In the genomic region with DNA sequence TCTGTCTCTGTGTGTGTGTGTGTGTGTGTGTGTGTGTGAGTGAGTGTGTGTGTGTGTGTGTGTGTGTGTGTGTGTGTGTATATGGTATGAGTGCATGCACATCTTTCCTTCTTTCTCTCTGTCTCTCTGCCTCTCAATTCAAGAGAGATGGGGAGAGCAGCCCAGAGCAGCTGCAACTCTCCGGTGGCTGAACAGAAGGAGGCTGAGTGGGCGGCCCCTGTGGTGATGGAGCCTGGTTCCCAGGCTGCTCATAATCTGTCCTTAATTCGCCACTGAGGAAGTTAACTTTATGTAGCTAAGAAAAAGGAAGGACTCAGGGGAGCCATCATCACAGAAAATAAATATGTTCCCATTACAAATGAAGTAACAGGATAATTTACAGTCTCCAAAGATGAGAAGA, we compare ENCODE assay signal across 9 mouse cellular contexts.
A peak's percentile ranks its signal among the peaks of the same experiment; 100 is the strongest.
DNase-seq lines count a peak whose midpoint lies in the region; ATAC-seq and TF ChIP-seq lines count a peak whose summit lies in the region.
"Had no signal": no experiment of that assay in that cellular context is flagged by ENCODE, and none has a peak within 500 bp of the region (broad histone marks: within the 10 kb centered on the region; RNA-seq: fewer than 3 reads in every experiment).

No protein-coding gene starts in this region.

- 23% methylated on average over 3 of the region's 3 CpGs for WGBS in embryonic facial prominence, embryonic 14.5 days
- 5% methylated on average over 3 of the region's 3 CpGs for WGBS in midbrain, postnatal 0 days
- 17% methylated on average over 3 of the region's 3 CpGs for WGBS in liver, embryonic 12.5 days (ENCODE audit: insufficient replicate concordance)

- H3K36me3 ChIP-seq in embryonic facial prominence, embryonic 14.5 days (ENCODE audit: control insufficient read depth, insufficient read depth, low read length), result no peaks in the 10 kb centered on the region
- H3K36me3 ChIP-seq in midbrain, postnatal 0 days (ENCODE audit: insufficient read depth, low read length), result no peaks in the 10 kb centered on the region
- H3K36me3 ChIP-seq in liver, embryonic 12.5 days, result no peaks in the 10 kb centered on the region
- H3K36me3 ChIP-seq: heart, embryonic 13.5 days had no signal

- H3K4me2 ChIP-seq in embryonic facial prominence, embryonic 14.5 days (ENCODE audit: low read depth, low read length), result no peak overlapping the region
- no peak overlapping the region for H3K4me2 ChIP-seq in midbrain, postnatal 0 days (ENCODE audit: low read depth, low read length, poor library complexity, severe bottlenecking)
- no peak overlapping the region for H3K4me2 ChIP-seq in liver, embryonic 12.5 days
- H3K4me2 ChIP-seq: heart, embryonic 13.5 days had no signal

- H3K9me3 ChIP-seq in embryonic facial prominence, embryonic 14.5 days (ENCODE audit: control insufficient read depth, low read length), result no peaks in the 10 kb centered on the region
- H3K9me3 ChIP-seq in midbrain, postnatal 0 days (ENCODE audit: low read length), result no peaks in the 10 kb centered on the region
- 0 out of 2 replicates have a peak, but pooled peaks cover 4% of the 10 kb centered on the region for H3K9me3 ChIP-seq in liver, embryonic 12.5 days (replicated peaks)

- no peak for TF ChIP-seq CTCF in midbrain, postnatal 0 days (IDR thresholded peaks at IDR 0.05)
- TF ChIP-seq CTCF in gastrocnemius, adult 2 months (IDR thresholded peaks at IDR 0.05), result no peak

- DNase-seq in cerebellum, adult 11-12 months, result peak; percentile 54
- DNase-seq in embryonic facial prominence, embryonic 14.5 days (ENCODE audit: low spot score), result peak; percentile 32
- DNase-seq in layer of hippocampus, adult 9-11 months, result peak; percentile 84
- DNase-seq in midbrain, postnatal 0 days (ENCODE audit: low spot score), result no peak
- no peak for DNase-seq in gastrocnemius, adult 2 months
- DNase-seq in kidney, postnatal 14 days, result no peak

- H3K4me3 ChIP-seq in embryonic facial prominence, embryonic 14.5 days (ENCODE audit: low read depth, low read length), result no peak overlapping the region
- no peak overlapping the region for H3K4me3 ChIP-seq in midbrain, postnatal 0 days (ENCODE audit: low read depth, low read length)
- H3K4me3 ChIP-seq in gastrocnemius, adult 2 months, result no peak overlapping the region
- H3K4me3 ChIP-seq in liver, embryonic 12.5 days, result no peak overlapping the region
- H3K4me3 ChIP-seq: heart, embryonic 13.5 days had no signal

- H3K27me3 ChIP-seq in embryonic facial prominence, embryonic 14.5 days (replicated peaks; ENCODE audit: control insufficient read depth, insufficient read depth, low read length), result no peaks in the 10 kb centered on the region
- no peaks in the 10 kb centered on the region for H3K27me3 ChIP-seq in midbrain, postnatal 0 days (ENCODE audit: insufficient read depth, low read length)
- H3K27me3 ChIP-seq in liver, embryonic 12.5 days (replicated peaks), result no peaks in the 10 kb centered on the region
- H3K27me3 ChIP-seq: heart, embryonic 13.5 days had no signal

- H3K27ac ChIP-seq in embryonic facial prominence, embryonic 14.5 days (replicated peaks; ENCODE audit: low read depth, low read length), result no peak overlapping the region
- no peak overlapping the region for H3K27ac ChIP-seq in midbrain, postnatal 0 days (ENCODE audit: low read depth, low read length)
- no peak overlapping the region for H3K27ac ChIP-seq in gastrocnemius, adult 2 months
- no peak overlapping the region for H3K27ac ChIP-seq in liver, embryonic 12.5 days
- H3K27ac ChIP-seq: heart, embryonic 13.5 days had no signal

- ATAC-seq in embryonic facial prominence, embryonic 14.5 days (ENCODE audit: low read depth), result peak; percentile 74
- ATAC-seq in midbrain, postnatal 0 days (ENCODE audit: low FRiP score), result peak; percentile 54; the same call in 1 of the 2 replicates
- no peak for ATAC-seq in liver, embryonic 12.5 days
- ATAC-seq in granulocyte monocyte progenitor cell, adult 5-6 weeks (replicated peaks; ENCODE audit: poor library complexity, severe bottlenecking), result no peak

- H3K9ac ChIP-seq in embryonic facial prominence, embryonic 14.5 days (ENCODE audit: low read depth, low read length), result no peak overlapping the region
- H3K9ac ChIP-seq in midbrain, postnatal 0 days (replicated peaks; ENCODE audit: low read length, poor library complexity, severe bottlenecking), result no peak overlapping the region
- H3K9ac ChIP-seq in liver, embryonic 12.5 days, result no peak overlapping the region
- H3K9ac ChIP-seq: heart, embryonic 13.5 days had no signal

- intact Hi-C loops in gastrocnemius, adult 2 months (cut with DNase I), result no loop called here

- H3K4me1 ChIP-seq in embryonic facial prominence, embryonic 14.5 days (ENCODE audit: control insufficient read depth, insufficient read depth, low read length), result peaks cover 3% of the 10 kb centered on the region; the same call in 1 of the 2 replicates
- H3K4me1 ChIP-seq in midbrain, postnatal 0 days (ENCODE audit: insufficient read depth, low read length), result peaks cover 6% of the 10 kb centered on the region; the same call in 1 of the 2 replicates
- H3K4me1 ChIP-seq in liver, embryonic 12.5 days, result no peaks in the 10 kb centered on the region
- H3K4me1 ChIP-seq: heart, embryonic 13.5 days had no signal

Comparison
In these comparisons a context has a peak if more than half of its experiments do, and no peak if none do; other contexts are left out.
1. DNase-seq: peak in cerebellum, adult 11-12 months (single experiment), embryonic facial prominence, embryonic 14.5 days (single experiment) and layer of hippocampus, adult 9-11 months (single experiment); none in midbrain, postnatal 0 days (single experiment), gastrocnemius, adult 2 months (single experiment) and kidney, postnatal 14 days (single experiment).
2. ATAC-seq: peak in embryonic facial prominence, embryonic 14.5 days (single experiment) and midbrain, postnatal 0 days (single experiment); none in liver, embryonic 12.5 days (single experiment) and granulocyte monocyte progenitor cell, adult 5-6 weeks (single experiment).